Mouse (Mus musculus) left cerebral cortex, postnatal 10 days (tissue): ENCODE results near the gene Dohh. TPM values are rescaled to one million over a fixed set of nuclear protein-coding genes. Genes with fewer than 3 reads are reported as not detected.

Source experiments
- DNase-seq, 2 experiments: peaks; one replicate each; pipeline ENCODE4 v3.0.0; 2021 to 2022; ENCODE audit warnings: low spot score in 2 of 2, mixed read lengths in 1 of 2; ENCODE audit errors: extremely low spot score in 1 of 2
- intact Hi-C: fragments of 180-260 bp; cut with DNase I; formaldehyde crosslinking; loops from one replicate; pipeline ENCODE4 v1.15.1; 2025
- total RNA-seq, 2 experiments: library from RNA; stranded (reverse); gene quantifications; 2 replicates each; pipeline ENCODE4 v1.2.3; 2021

Dohh gene
- total RNA-seq, result 10 to 100 TPM; 79.3 to 83.5 TPM

DNA sequence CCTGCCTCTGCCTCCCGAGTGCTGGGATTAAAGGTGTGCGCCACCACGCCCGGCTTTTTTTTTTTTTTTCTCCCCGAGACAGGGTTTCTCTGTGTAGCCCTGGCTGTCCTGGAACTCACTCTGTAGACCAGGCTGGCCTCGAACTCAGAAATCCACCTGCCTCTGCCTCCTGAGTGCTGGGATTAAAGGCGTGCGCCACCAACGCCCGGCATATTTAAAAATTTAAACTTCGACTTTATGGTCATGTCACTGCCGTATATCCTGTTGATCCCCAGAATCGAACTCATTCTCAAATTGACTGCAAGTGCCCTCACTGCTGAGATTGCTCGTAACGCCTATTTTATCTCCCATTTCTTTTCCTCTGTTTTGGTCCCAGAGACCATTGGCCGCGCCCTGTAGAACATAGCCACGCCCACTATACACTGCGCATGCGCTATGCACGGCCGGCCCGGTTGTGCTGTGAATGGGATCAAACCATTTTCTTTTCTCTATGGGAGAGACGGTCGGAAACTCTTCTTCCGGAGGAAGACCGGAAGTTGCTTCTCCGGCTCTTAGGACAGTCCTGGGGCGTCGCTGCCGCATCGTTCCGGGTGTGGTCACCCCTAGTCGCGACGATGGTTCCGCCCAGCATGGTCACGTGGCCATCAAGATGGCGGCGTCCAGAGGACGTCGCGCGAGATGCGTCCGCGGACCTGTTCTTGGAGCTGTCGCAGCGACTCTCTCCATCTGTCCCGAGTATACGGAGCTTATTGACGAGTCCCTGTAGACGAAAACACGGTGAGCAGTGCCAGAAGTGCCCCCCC is at the start of gene Dohh, which contains the start of gene Gm48551:
TSS of gene Dohh (plus strand) at position 627 of the 803 bp plus-strand sequence.
TSS of gene Gm48551 (plus strand) at position 665 of the 803 bp plus-strand sequence.
- DNase-seq, result peak; percentile 98
- intact Hi-C loops, result no loop called here

- intact Hi-C loops, result no loop called here
- no peak for DNase-seq
These were observed 48.6 kb upstream of the Dohh start for GRCm38 (mm10) chr10:81335393-81336340.

GRCm38 (mm10) chr10:81336558-81336957 is 47.7 kb upstream of the Dohh start:
- intact Hi-C loops, result no loop called here
- no peak for DNase-seq

- DNase-seq, result no peak
- intact Hi-C loops, result no loop called here
These were observed 43.5 kb upstream of the Dohh start for GRCm38 (mm10) chr10:81340551-81341332.

GRCm38 (mm10) chr10:81341333-81341949 is 42.8 kb upstream of the Dohh start:
- intact Hi-C loops, result no loop called here
- DNase-seq, result peak in 1 of 2 experiments; percentile 80

GRCm38 (mm10) chr10:81342686-81343505 is 41.3 kb upstream of the Dohh start, which contains the start of gene Gipc3:
Gipc3 (minus strand) TSS chr10:81343266.
- DNase-seq, result no peak
- intact Hi-C loops, result no loop called here

DNA sequence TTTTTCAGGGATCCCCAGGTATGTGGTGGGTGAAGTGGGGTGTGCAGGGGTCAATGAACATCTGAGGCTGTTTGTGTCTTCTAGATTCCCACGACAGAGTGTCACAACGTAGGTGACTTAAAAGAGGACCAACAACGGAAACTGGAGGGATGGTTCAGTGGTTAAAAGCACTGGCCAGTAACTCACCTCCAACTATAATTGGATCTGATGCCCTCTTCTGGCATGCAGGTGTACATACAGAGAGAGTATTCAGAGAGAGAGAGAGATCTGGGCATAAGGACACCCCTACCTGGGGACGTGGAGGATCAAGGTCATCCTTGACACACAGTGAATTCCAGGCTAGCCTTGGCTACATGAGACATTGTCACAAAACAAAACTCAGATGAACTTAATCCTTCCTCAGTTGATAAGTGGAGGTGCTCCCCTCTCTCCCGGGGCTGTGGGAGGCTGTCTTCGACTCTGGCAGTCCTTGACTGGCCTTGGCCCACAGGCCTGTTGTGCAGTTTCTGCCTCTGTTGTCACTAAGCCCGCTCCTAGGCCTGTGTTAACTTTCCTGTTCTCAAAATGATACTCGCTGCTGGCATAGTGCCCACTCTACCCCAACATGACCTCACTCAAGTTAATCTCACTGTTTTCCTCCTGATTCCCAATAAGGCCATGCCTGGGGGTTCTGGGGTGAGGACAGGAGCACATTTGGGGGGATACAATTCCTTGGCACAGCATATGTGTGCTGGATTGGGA is 39.6 kb upstream of the Dohh start:
- intact Hi-C loops, result loop anchor here (5.0 kb wide), 1 partner anchor 147 kb away; no protein-coding TSS in a partner anchor
- no peak for DNase-seq

GRCm38 (mm10) chr10:81345162-81345534 is 39.1 kb upstream of the Dohh start:
- intact Hi-C loops, result loop anchor here (5.0 kb wide), 1 partner anchor 148 kb away; no protein-coding TSS in a partner anchor
- DNase-seq, result no peak

GRCm38 (mm10) chr10:81346453-81347067 is 37.7 kb upstream of the Dohh start:
- peak in 1 of 2 experiments; percentile 76 for DNase-seq
- intact Hi-C loops, result loop anchor here (5.0 kb wide), 1 partner anchor 149 kb away; no protein-coding TSS in a partner anchor

DNA sequence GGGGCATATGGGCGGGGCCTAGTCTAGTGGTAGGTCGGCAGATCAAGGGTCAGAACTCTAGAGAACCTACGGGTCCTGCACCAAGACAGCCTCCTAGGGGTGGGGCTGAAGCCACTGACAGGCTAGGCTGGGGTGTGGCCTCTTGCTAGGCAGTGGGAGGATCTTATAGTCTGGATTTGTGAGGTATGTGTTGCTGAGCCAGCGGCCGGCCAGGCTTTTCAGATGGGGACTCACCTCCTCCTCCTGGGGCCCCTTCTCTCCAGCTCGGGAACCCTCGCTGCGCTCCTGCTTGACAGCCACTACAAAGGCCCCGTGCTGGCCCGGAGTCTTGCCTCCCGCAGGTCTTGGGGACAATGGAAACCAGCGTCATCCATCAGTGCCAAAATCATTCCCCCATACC is 35.1 kb upstream of the Dohh start:
- intact Hi-C loops, result loop anchor here (5.0 kb wide), 1 partner anchor 152 kb away; no protein-coding TSS in a partner anchor
- DNase-seq, result peak in 1 of 2 experiments; percentile 66

DNA sequence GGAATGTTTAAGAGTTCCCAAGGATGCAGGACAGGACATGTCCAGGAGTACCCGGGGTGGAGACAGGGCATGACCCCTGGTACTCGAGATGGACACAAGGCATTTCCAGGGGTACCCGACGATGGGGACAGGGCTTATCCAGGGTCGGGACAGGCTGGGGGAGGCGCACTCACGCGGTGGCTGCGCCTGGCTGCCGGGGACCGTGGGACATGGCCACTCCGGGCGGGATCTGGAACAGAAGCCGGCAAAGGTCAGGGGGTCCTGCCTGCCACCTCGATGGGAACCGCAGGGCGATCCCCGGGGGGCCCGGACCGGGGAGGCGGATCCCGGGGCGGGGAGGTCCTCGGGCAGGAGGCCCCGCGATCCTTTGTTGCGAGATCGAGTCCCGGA is 34.3 kb upstream of the Dohh start:
- intact Hi-C loops, result loop anchor here (5.0 kb wide), 1 partner anchor 153 kb away; no protein-coding TSS in a partner anchor

GRCm38 (mm10) chr10:81350351-81351063 is 33.7 kb upstream of the Dohh start, which contains the start of gene Hmg20b:
Hmg20b (minus strand) TSS chr10:81350480.
- peak; percentile 99 to 100 for DNase-seq
- intact Hi-C loops, result no loop called here

More for the DNA sequence above, 34.3 kb upstream of the Dohh start:
- DNase-seq, result no peak

DNA sequence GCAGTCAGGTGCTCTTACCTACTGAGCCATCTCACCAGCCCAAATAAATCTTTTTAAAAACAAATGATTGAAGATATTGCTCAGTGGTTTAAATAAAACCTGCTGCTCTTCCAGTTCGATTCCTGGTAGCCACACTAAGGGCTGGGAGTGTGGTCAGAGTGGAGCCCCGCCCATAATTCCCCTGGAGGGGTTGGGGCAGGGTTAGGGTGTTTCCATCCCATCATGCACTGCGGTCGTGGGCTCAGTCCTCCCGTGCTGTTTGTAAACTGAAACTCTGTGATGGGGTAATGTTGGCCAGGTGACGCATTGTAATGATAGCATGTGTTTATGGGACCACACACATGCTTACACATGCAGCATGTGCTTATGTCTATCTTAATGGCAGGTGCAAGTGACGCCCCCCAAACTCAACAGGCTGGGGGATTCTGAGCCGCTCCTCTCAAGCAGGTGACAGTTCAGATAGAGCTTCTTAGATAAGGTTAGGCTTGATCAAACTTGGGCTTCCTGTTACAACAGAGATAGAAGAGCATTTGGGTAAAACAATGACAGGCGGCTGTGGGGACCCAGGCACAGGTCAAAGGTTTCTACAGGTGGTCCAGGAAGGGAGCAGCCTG is 32.4 kb upstream of the Dohh start:
- DNase-seq, result no peak
- intact Hi-C loops, result loop anchor here (2.0 kb wide), 1 partner anchor 61 kb away; the partner anchor contains the start of gene Tjp3

GRCm38 (mm10) chr10:81354738-81355477 is 29.3 kb upstream of the Dohh start:
- DNase-seq, result no peak
- intact Hi-C loops, result no loop called here
